Mouse (Mus musculus) kidney, postnatal 0 days (tissue): ENCODE results near the gene Smim24. TPM values are rescaled to one million over a fixed set of nuclear protein-coding genes. Genes with fewer than 3 reads are reported as not detected.

ENCODE experiments used
- ATAC-seq: fragments of 200-750 bp; cut with Nextera tagmentation; replicated peaks from 2 replicates; pipeline ENCODE4 v1.8.0; 2017; ENCODE audit warnings: low read depth, moderate number of reproducible peaks, moderate TSS enrichment, moderate library complexity; ENCODE audit not compliant: low FRiP score
- DNase-seq: peaks from one replicate; pipeline ENCODE4 v3.0.0-alpha.2; 2016; ENCODE audit warnings: low spot score
- H3K27ac ChIP-seq: fragments of 300-500 bp; sonication (generic); 2 replicates; pipeline ENCODE4 v1.5.1; 2014; ENCODE audit warnings: mild to moderate bottlenecking
- H3K27me3 ChIP-seq: fragments of 300-500 bp; sonication (generic); 2 replicates; pipeline ENCODE4 v1.6.1; 2014; ENCODE audit warnings: low read length, mixed read lengths; ENCODE audit not compliant: insufficient read depth
- H3K36me3 ChIP-seq: fragments of 300-500 bp; sonication (generic); 2 replicates; pipeline ENCODE4 v1.6.1; 2014; ENCODE audit warnings: low read length, mixed read lengths; ENCODE audit not compliant: insufficient read depth
- H3K4me1 ChIP-seq: fragments of 300-500 bp; sonication (generic); replicated peaks from 2 replicates; pipeline ENCODE4 v1.6.1; 2014; ENCODE audit warnings: antibody characterized with exemption, low read length, mixed read lengths; ENCODE audit not compliant: insufficient read depth
- H3K4me2 ChIP-seq: fragments of 300-500 bp; sonication (generic); 2 replicates; pipeline ENCODE4 v1.6.1; 2014; ENCODE audit warnings: mild to moderate bottlenecking, low read length, moderate library complexity, mixed read lengths
- H3K4me3 ChIP-seq: fragments of 300-500 bp; sonication (generic); replicated peaks from 2 replicates; pipeline ENCODE4 v1.5.1; 2014; ENCODE audit warnings: low read depth, low read length
- H3K9ac ChIP-seq: fragments of 300-500 bp; sonication (generic); 2 replicates; pipeline ENCODE4 v1.6.1; 2014; ENCODE audit warnings: low read depth, low read length
- H3K9me3 ChIP-seq: fragments of 300-500 bp; sonication (generic); replicated peaks from 2 replicates; pipeline ENCODE4 v1.6.1; 2016; ENCODE audit warnings: low read length, inconsistent platforms, mixed read lengths
- CTCF ChIP-seq: IDR thresholded peaks from 2 replicates; pipeline ENCODE4 v1.5.1; 2016; ENCODE audit warnings: antibody characterized with exemption, low read depth, mild to moderate bottlenecking, moderate library complexity
- WGBS: fragments of 180-500 bp; shearing (Covaris S2); extraction: QIAGEN DNeasy Blood & Tissue Kit; methylation state at CpG from one replicate; pipeline ENCODE4 v1.1.7; 2014; 5-methylcytosine and 5-hydroxymethylcytosine counted together
- polyA plus RNA-seq: library from polyadenylated mRNA; unstranded; fragments of >200 nt; fragmentation: Nextera tagmentation; extraction: Ambion mirVana; gene quantifications from 2 replicates; pipeline ENCODE4 v1.2.1, GENCODE M21; 2015

Smim24 gene
- polyA plus RNA-seq, 1 experiment from 2014 or later = 62.4 TPM

DNA sequence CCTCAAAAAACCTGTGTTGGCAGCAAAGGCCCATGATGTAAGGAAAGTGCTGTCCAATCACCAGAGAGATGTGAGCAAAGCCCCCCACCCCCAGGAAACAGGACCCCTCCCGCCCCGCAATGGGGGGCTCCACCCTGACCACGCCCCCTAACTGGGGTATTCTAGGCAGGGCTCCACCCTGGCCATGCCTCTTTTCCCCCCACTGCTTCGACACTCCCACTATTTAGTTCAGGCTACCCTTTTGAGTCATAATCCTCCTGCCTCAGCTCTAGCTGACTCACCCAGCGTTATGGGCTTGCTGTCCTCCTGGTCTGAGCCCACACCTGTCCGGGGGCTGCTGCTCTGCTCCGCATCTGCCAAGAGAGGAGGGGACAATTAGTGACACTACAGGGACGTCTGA lies 16.5 kb downstream of the Smim24 start:
- Histone ChIP-seq H3K4me2 (peak overlapping the region; percentile 7; the same call in 1 of the 2 replicates), H3K4me3 (no peak overlapping the region), H3K36me3 (peaks cover 27% of the 10 kb centered on the region), H3K4me1 (peaks cover 49% of the 10 kb centered on the region), H3K9me3 (no peaks in the 10 kb centered on the region), H3K27me3 (no peaks in the 10 kb centered on the region), H3K27ac (peak overlapping the region; percentile 69), H3K9ac (no peak overlapping the region)
- DNase-seq (no peak), ATAC-seq (no peak)
- WGBS = 26% methylated on average over 8 of the region's 8 CpGs
- no peak for TF ChIP-seq CTCF

GRCm38 (mm10) chr10:81410350-81410749 lies 17.5 kb downstream of the Smim24 start:
- no peak overlapping the region for H3K9ac ChIP-seq
- H3K4me1 ChIP-seq = peaks cover 59% of the 10 kb centered on the region
- no peak overlapping the region for H3K4me2 ChIP-seq
- peak overlapping the region; percentile 75 for H3K27ac ChIP-seq
- DNase-seq (no peak), ATAC-seq (no peak)
- TF ChIP-seq CTCF = no peak
- no peak overlapping the region for H3K4me3 ChIP-seq
- H3K27me3 ChIP-seq = no peaks in the 10 kb centered on the region
- H3K9me3 ChIP-seq = no peaks in the 10 kb centered on the region
- H3K36me3 ChIP-seq = peaks cover 22% of the 10 kb centered on the region
- WGBS = 51% methylated on average over 4 of the region's 4 CpGs

DNA sequence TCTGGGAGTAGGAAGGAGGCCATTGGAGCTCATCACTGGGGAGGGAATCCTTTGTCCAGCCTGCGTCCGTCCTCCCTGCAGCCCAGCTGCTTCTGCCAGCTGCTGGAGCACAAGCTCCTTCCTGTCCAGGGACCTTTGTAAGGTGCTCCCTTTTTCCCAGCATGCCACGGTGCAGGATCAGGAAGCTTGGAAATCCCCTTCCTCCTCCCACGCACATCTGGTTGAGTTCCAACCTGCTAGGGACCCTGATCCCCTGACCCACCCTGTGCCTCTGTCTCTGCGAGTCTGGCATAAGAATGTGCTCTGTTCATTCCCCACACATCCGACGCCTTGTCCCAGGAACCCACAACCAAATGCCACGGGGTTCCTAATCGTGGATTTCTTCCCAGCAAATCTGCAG lies 18.1 kb downstream of the Smim24 start:
- Histone ChIP-seq H3K4me1 (peaks cover 59% of the 10 kb centered on the region), H3K4me2 (no peak overlapping the region), H3K27ac (peak overlapping the region; percentile 75), H3K4me3 (no peak overlapping the region), H3K36me3 (peaks cover 16% of the 10 kb centered on the region), H3K9ac (no peak overlapping the region), H3K9me3 (no peaks in the 10 kb centered on the region), H3K27me3 (no peaks in the 10 kb centered on the region)
- 49% methylated on average over 9 of the region's 9 CpGs for WGBS
- DNase-seq (peak; percentile 56), ATAC-seq (no peak)
- TF ChIP-seq CTCF = no peak

DNA sequence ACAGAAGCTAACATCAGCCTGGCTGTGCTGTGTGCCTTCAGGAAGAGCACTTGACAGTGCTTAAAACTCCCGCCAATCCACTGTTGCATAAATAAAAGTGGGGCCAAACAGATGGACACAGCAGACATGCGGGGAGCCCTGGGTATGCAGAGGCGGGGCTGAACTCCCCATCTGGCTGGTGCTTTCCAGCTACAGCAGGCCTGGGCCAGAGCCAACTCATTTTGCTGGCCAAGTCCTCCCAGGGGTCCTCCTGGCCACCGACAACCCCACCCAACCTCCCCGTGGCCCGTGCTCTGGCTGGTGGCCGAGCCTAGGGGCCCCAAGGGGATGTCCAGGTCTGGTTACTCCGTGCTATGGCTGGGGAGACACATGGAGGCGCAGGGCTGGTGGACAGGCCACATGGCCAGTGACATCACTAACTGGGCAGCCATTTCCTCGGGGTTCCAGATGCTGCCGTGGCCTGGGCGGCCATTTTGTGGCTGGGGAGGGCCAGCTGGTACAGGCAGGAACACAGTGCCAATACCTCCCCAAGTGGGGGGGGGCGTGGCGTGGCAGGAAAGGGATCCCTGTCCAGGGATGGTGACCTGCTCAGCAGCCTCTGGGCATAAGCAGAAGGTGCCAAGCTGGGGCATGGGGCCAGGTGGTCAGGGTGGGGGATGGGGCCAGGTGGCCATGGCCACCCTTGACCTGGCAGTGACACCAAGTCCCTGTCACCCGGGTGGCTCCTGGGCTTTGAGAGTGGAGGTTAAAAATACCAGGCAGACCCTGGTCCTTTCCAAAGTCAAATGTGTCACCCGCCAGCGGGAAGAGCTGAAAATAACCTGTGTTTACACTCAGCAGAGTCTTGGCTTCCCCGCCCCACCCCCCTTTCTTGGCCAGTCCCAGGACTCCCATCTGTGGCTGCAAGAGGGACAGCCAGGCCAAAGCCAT lies 18.9 kb downstream of the Smim24 start:
- Histone ChIP-seq H3K9ac (peak overlapping the region; percentile 18), H3K4me1 (peaks cover 62% of the 10 kb centered on the region), H3K9me3 (no peaks in the 10 kb centered on the region), H3K4me2 (no peak overlapping the region), H3K36me3 (peaks cover 9% of the 10 kb centered on the region), H3K4me3 (no peak overlapping the region), H3K27ac (peak overlapping the region; percentile 75), H3K27me3 (no peaks in the 10 kb centered on the region)
- peak; percentile 61 for DNase-seq
- ATAC-seq = no peak; the same call in 1 of the 2 replicates
- WGBS = 47% methylated on average over 18 of the region's 18 CpGs
- TF ChIP-seq CTCF = no peak

GRCm38 (mm10) chr10:81412586-81413309 lies 19.9 kb downstream of the Smim24 start:
- 80% methylated on average over 16 of the region's 16 CpGs for WGBS
- Histone ChIP-seq H3K27me3 (no peaks in the 10 kb centered on the region), H3K9me3 (no peaks in the 10 kb centered on the region), H3K4me3 (no peak overlapping the region), H3K4me1 (peaks cover 71% of the 10 kb centered on the region), H3K4me2 (no peak overlapping the region), H3K9ac (peak overlapping the region; percentile 18), H3K36me3 (peaks cover 4% of the 10 kb centered on the region; the same call in 1 of the 2 replicates), H3K27ac (peak overlapping the region; percentile 75)
- TF ChIP-seq CTCF = no peak
- DNase-seq (no peak), ATAC-seq (no peak)
